Mouse (Mus musculus) hematopoietic stem cell, adult 5-6 weeks (primary cell): ENCODE measurements at regions not wholly inside any gene's neighbourhood (a gene's known extent, or its start where the extent isn't known, plus 50 kb on each side); places are given as distances from the start of the nearest gene placed in this dataset.

ENCODE experiments used
- ATAC-seq, 2 experiments: fragments of 125-278 bp in 1 of 2; replicated peaks in 1 of 2; 2 replicates each; pipeline ENCODE4 v1.8.0; 2016 to 2017; ENCODE audit warnings: inconsistent platforms in 2 of 2, mild to moderate bottlenecking in 2 of 2, moderate number of reproducible peaks in 2 of 2, low read depth in 1 of 2, moderate TSS enrichment in 1 of 2; ENCODE audit not compliant: low FRiP score in 2 of 2, poor library complexity in 2 of 2, severe bottlenecking in 2 of 2, insufficient read depth in 1 of 2, low TSS enrichment in 1 of 2

GRCm38 (mm10) chr1:190447253-190447652 lies 276.7 kb upstream of the Prox1 start:
- ATAC-seq, result no peak

- ATAC-seq, result no peak
Observed at GRCm38 (mm10) chr1:190446676-190447075, 276.2 kb upstream of the Prox1 start.

- ATAC-seq, result no peak
Observed at GRCm38 (mm10) chr1:190444366-190444765, 273.9 kb upstream of the Prox1 start.

- ATAC-seq, result peak; percentile 54 to 79
Observed at GRCm38 (mm10) chr1:190443234-190443633, 272.7 kb upstream of the Prox1 start.

GRCm38 (mm10) chr1:190442166-190442565 lies 271.7 kb upstream of the Prox1 start:
- ATAC-seq, result no peak

- no peak for ATAC-seq
Observed at GRCm38 (mm10) chr1:190438789-190439188, 268.3 kb upstream of the Prox1 start.

GRCm38 (mm10) chr1:190422874-190423273 lies 252.4 kb upstream of the Prox1 start:
- no peak for ATAC-seq

- ATAC-seq, result no peak
Observed at GRCm38 (mm10) chr1:190419709-190420108, 249.2 kb upstream of the Prox1 start.

- ATAC-seq, result no peak
Observed at GRCm38 (mm10) chr1:190417326-190417725, 246.8 kb upstream of the Prox1 start.

- ATAC-seq, result no peak
Observed at GRCm38 (mm10) chr1:190411756-190412155, 241.2 kb upstream of the Prox1 start.

- no peak for ATAC-seq
Observed at GRCm38 (mm10) chr1:190403335-190403734, 232.8 kb upstream of the Prox1 start.

GRCm38 (mm10) chr1:190398308-190398707 lies 227.8 kb upstream of the Prox1 start:
- no peak for ATAC-seq

GRCm38 (mm10) chr1:190397811-190398210 lies 227.3 kb upstream of the Prox1 start:
- no peak for ATAC-seq

- no peak for ATAC-seq
Observed at GRCm38 (mm10) chr1:190393061-190393460, 222.5 kb upstream of the Prox1 start.

- no peak for ATAC-seq
Observed at GRCm38 (mm10) chr1:190388853-190389252, 218.3 kb upstream of the Prox1 start.

GRCm38 (mm10) chr1:190384555-190384954 lies 214.0 kb upstream of the Prox1 start:
- no peak for ATAC-seq

- no peak for ATAC-seq
Observed at GRCm38 (mm10) chr1:190383256-190383838, 212.8 kb upstream of the Prox1 start.

GRCm38 (mm10) chr1:190380151-190380550 lies 209.6 kb upstream of the Prox1 start:
- no peak for ATAC-seq

GRCm38 (mm10) chr1:190375160-190375880 lies 204.8 kb upstream of the Prox1 start:
- no peak for ATAC-seq
